Mouse (Mus musculus) left cerebral cortex, adult 2 months (tissue): ENCODE results near the gene Bnc1. TPM values are rescaled to one million over a fixed set of nuclear protein-coding genes. Genes with fewer than 3 reads are reported as not detected.

Experiments
- DNase-seq, 2 experiments: peaks; one replicate each; pipeline ENCODE4 v3.0.0; 2021 to 2022; ENCODE audit warnings: low spot score in 2 of 2, mixed read lengths in 1 of 2; ENCODE audit errors: extremely low spot score in 1 of 2
- H3K27ac ChIP-seq: fragments of 200-600 bp; 2 replicates; pipeline ENCODE4 v1.8.1; 2022
- H3K4me3 ChIP-seq: fragments of 200-600 bp; 2 replicates; pipeline ENCODE4 v1.8.1; 2022
- CTCF ChIP-seq: fragments of 200-600 bp; IDR thresholded peaks from 2 replicates; pipeline ENCODE4 v1.8.1; 2022; ENCODE audit warnings: antibody characterized with exemption, mild to moderate bottlenecking, moderate library complexity
- intact Hi-C: fragments of 180-260 bp; cut with DNase I; formaldehyde crosslinking; loops from one replicate; pipeline ENCODE4 v1.15.1; 2025
- long read RNA-seq, 2 experiments: library from polyadenylated mRNA; stranded (forward); transcript quantifications; one replicate each; pipeline ENCODE4 v2.0.0; 2021; ENCODE audit warnings: borderline mapping rate in 2 of 2
- total RNA-seq, 2 experiments: library from RNA; stranded (reverse); gene quantifications; 2 replicates each; pipeline ENCODE4 v1.2.3; 2021

The Bnc1 gene
- total RNA-seq: not detected
- long read RNA-seq, experiment 1: 0 reads
- long read RNA-seq, experiment 2: 0 reads

GRCm38 (mm10) chr7:81992131-81993061 is at the start of gene Bnc1:
Gene Bnc1, minus strand, starts transcription at chr7:81992292.
- Histone ChIP-seq H3K27ac (no peak within 1 kb of the TSS), H3K4me3 (peak within 1 kb of the TSS; percentile 5; the same call in 1 of the 2 replicates)
- no peak for TF ChIP-seq CTCF
- intact Hi-C loops: no loop called here
- DNase-seq: no peak

GRCm38 (mm10) chr7:82033347-82033746 is 41.3 kb upstream of the Bnc1 start:
- DNase-seq: no peak
- no peak overlapping the region for H3K27ac ChIP-seq
- no peak for TF ChIP-seq CTCF
- intact Hi-C loops: no loop called here
- H3K4me3 ChIP-seq: no peak overlapping the region

DNA sequence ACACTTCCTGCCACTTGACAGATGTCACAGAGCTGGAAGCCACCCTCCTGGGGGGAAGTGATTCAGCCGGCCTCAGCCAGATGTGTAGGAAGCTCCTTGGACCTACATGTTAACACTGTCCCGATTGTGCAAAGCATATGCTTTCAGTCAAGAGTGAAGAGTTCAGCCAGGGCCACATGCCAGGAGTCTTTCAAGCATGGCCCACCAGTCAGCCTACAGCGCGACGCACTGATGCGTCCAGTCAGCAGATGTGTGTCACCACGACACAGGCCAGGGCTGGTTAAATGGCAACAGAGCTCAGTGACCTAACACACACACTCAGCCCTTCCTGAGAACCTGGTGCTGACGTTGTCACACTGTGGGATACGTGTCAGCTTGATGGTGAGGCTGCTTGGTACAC is 37.6 kb upstream of the Bnc1 start:
- Histone ChIP-seq H3K27ac (no peak overlapping the region), H3K4me3 (no peak overlapping the region)
- no peak for TF ChIP-seq CTCF
- intact Hi-C loops: loop anchor here (10.0 kb wide), 1 partner anchor 65 kb away; no protein-coding TSS in a partner anchor
- DNase-seq: no peak

- TF ChIP-seq CTCF: no peak
- no peak for DNase-seq
- H3K27ac ChIP-seq: no peak overlapping the region
- no peak overlapping the region for H3K4me3 ChIP-seq
- intact Hi-C loops: loop anchor here (10.0 kb wide), 1 partner anchor 61 kb away; no protein-coding TSS in a partner anchor
These were observed 33.7 kb upstream of the Bnc1 start for GRCm38 (mm10) chr7:82025802-82026201.

DNA sequence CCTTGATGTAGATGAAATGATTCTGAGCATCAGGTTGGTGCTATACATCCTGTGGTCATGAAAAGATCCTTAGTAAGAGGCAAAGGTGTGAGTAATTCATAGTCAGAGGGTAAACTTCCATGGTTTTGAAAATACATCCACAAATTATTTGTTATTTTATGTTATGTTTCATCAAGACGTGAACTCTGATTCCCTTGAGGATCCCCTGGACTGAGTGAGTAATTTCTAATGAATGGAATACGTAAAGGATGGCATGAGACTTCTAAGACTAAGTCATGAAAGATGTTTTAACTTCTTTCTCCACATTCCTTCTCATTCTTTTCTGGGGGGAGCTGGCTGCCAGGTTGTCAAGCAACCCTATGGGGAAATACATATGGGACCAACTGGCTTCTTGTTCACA is 31.6 kb upstream of the Bnc1 start:
- intact Hi-C loops: loop anchor here (10.0 kb wide), 1 partner anchor 59 kb away; no protein-coding TSS in a partner anchor
- no peak for DNase-seq
- Histone ChIP-seq H3K4me3 (no peak overlapping the region), H3K27ac (no peak overlapping the region)
- no peak for TF ChIP-seq CTCF

GRCm38 (mm10) chr7:82022404-82022803 is 30.3 kb upstream of the Bnc1 start:
- Histone ChIP-seq H3K4me3 (no peak overlapping the region), H3K27ac (no peak overlapping the region)
- intact Hi-C loops: loop anchor here (10.0 kb wide), 1 partner anchor 58 kb away; no protein-coding TSS in a partner anchor
- DNase-seq: no peak
- no peak for TF ChIP-seq CTCF

DNA sequence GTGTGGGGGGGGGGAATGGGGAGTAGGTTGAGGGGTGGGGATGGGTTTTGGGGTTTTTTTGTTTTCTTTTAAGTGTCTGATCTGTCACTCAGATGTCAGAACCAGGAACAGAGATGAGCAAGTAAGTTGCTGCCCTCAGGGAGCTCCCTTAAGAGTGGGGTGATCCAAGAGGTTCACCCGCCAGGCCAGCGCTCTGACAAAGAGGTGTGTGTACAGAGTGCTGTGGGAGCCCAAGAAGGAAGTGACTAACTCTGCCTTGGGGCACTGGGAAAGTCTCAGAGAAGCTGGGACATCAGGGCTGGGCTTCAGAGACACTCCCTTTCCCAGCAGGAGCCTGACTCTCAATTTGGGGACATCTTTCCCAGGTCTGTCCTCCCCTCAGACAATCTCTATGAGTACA is 25.9 kb upstream of the Bnc1 start:
- intact Hi-C loops: no loop called here
- no peak overlapping the region for H3K27ac ChIP-seq
- H3K4me3 ChIP-seq: no peak overlapping the region
- TF ChIP-seq CTCF: no peak
- DNase-seq: no peak

DNA sequence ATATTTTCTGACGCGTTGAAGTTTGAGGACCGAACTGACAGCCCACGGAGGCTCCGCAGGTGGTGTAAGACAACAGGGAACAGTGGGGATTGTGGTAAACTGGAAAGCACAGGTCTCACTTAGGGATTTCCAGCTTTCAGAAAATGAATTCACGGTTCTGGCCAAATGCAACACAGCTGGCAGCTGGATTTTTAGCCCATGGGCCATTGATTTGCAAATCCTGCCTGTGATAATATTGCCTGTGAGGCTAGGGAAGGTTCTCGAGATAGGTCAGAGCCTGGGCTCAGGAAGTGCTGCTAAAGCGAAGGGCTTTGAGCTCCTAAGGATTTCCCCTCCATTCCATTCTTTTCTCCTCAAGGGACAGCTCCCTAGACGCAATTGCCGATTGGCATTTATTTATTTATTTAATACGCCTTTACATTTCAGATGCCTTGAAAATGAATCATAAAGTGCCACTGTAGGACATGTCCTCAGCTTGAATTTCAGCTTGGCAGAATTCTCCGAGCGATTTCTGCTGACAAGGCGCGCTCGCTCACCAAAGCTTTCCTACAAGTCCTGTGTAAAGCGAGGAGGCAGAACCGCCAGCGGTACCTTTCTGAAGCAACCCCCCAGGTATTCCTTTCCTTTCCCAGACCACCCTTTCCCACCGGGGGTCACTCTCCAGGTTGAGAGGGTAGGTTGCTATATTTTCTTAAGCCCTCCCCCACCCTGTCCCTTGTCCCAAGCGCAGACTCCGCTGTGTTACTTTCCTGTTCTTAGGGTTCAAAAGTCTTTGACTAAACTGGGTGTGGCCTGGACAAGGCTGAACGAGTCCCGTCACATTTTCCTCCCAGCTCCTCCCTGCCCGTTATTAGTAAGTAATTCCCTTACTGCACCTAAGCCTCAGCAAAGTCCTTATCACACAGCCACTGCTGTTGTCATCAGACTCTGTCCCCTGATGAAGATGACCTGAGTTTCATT is 24.9 kb upstream of the Bnc1 start:
- TF ChIP-seq CTCF: no peak
- intact Hi-C loops: no loop called here
- no peak for DNase-seq
- H3K27ac ChIP-seq: no peak overlapping the region
- no peak overlapping the region for H3K4me3 ChIP-seq

GRCm38 (mm10) chr7:82012472-82012871 is 20.4 kb upstream of the Bnc1 start:
- Histone ChIP-seq H3K4me3 (no peak overlapping the region), H3K27ac (no peak overlapping the region)
- intact Hi-C loops: no loop called here
- no peak for TF ChIP-seq CTCF
- no peak for DNase-seq

DNA sequence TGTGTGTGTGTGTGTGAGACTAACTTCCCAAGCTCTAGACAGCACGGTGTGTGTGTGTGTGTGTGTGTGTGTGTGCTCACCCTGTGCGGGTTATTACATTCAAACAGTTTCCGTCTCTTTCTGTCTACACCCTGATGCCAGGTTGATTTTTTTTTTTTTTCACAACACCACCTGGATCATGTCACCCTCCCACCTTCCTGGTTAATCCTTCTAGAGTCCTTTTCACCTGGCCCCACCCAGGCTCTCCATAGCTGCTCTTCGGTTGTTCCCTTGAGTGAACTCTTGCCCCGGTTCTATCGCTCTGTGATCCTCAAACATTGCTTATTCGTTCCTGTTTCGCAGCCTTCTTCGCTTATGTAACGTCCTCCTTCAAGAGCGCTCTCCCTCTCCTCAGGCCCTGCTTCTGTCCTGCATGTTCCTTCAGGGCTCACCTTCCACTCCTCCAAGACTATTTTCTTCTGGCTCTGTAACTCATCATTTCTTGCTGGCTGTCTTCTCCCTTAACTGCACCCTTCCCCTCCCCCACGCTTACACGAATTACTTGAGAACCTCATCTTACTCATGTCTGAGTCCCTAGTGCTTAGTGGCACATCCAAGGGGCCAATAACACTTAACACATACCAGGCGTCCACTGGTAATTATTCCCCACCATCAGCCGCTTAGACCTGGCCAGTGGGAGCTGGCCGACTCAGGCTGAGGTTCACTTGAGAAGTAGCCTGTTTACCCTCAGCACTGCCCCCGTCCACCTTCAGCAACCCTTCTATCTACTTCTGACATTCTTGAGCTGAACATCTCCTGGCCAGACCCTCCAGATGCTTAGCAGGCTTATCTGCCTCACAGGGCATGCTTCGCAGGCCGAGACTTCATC is 19.7 kb upstream of the Bnc1 start:
- intact Hi-C loops: no loop called here
- H3K4me3 ChIP-seq: no peak overlapping the region
- TF ChIP-seq CTCF: no peak

GRCm38 (mm10) chr7:82007151-82007550 is 15.1 kb upstream of the Bnc1 start:
- TF ChIP-seq CTCF: no peak
- no peak for DNase-seq

More for the DNA sequence above, 19.7 kb upstream of the Bnc1 start:
- no peak overlapping the region for H3K27ac ChIP-seq
- no peak for DNase-seq

More at GRCm38 (mm10) chr7:82007151-82007550, 15.1 kb upstream of the Bnc1 start:
- intact Hi-C loops: no loop called here
- no peak overlapping the region for H3K4me3 ChIP-seq
- H3K27ac ChIP-seq: no peak overlapping the region
